Mouse (Mus musculus) kidney, embryonic 15.5 days (tissue): ENCODE measurements at regions not wholly inside any gene's neighbourhood (a gene's known extent, or its start where the extent isn't known, plus 50 kb on each side); places are given as distances from the start of the nearest gene placed in this dataset. TPM values are rescaled to one million over a fixed set of nuclear protein-coding genes. Genes with fewer than 3 reads are reported as not detected.
"Not testable (repeated sequence)": the region's sequence is repeated elsewhere in the genome, so short reads cannot be mapped to it uniquely, and the experiment has no call there.

Experiments
- ATAC-seq: fragments of 200-750 bp; cut with Nextera tagmentation; replicated peaks from 2 replicates; pipeline ENCODE4 v1.8.0; 2017; ENCODE audit warnings: moderate TSS enrichment; ENCODE audit not compliant: low FRiP score
- H3K27ac ChIP-seq: fragments of 300-500 bp; sonication (generic); 2 replicates; pipeline ENCODE4 v1.5.1; 2015; ENCODE audit warnings: mild to moderate bottlenecking, inconsistent platforms
- H3K27me3 ChIP-seq: fragments of 300-500 bp; sonication (generic); 2 replicates; pipeline ENCODE4 v1.6.1; 2015; ENCODE audit warnings: inconsistent platforms
- H3K36me3 ChIP-seq: fragments of 300-500 bp; sonication (generic); 2 replicates; pipeline ENCODE4 v1.6.1; 2015; ENCODE audit warnings: inconsistent platforms
- H3K4me1 ChIP-seq: fragments of 300-500 bp; sonication (generic); 2 replicates; pipeline ENCODE4 v1.6.1; 2015; ENCODE audit warnings: inconsistent platforms
- H3K4me2 ChIP-seq: fragments of 300-500 bp; sonication (generic); 2 replicates; pipeline ENCODE4 v1.6.1; 2015; ENCODE audit warnings: moderate library complexity, mild to moderate bottlenecking, inconsistent platforms
- H3K4me3 ChIP-seq: fragments of 300-500 bp; sonication (generic); replicated peaks from 2 replicates; pipeline ENCODE4 v1.5.1; 2015; ENCODE audit warnings: mild to moderate bottlenecking, inconsistent platforms
- H3K9ac ChIP-seq: fragments of 300-500 bp; sonication (generic); 2 replicates; pipeline ENCODE4 v1.6.1; 2015; ENCODE audit warnings: mild to moderate bottlenecking, inconsistent platforms
- H3K9me3 ChIP-seq: fragments of 300-500 bp; sonication (generic); replicated peaks from 2 replicates; pipeline ENCODE4 v1.6.1; 2016; ENCODE audit warnings: inconsistent platforms
- WGBS: fragments of 180-500 bp; shearing (Covaris S2); methylation state at CpG from one replicate; pipeline ENCODE4 v1.1.7; 2015; ENCODE audit warnings: mixed read lengths; 5-methylcytosine and 5-hydroxymethylcytosine counted together
- microRNA-seq: library from miRNA; unstranded; fragments of <30 nt; microRNA quantifications from one replicate; pipeline ENCODE4, GENCODE M21; 2016

GRCm38 (mm10) chr9:25833295-25833694 lies 351.9 kb downstream of the Eepd1 start:
- ATAC-seq: no peak
- Histone ChIP-seq H3K27me3 (no peaks in the 10 kb centered on the region), H3K4me2 (no peak overlapping the region), H3K9ac (no peak overlapping the region), H3K27ac (no peak overlapping the region), H3K4me3 (no peak overlapping the region), H3K4me1 (no peaks in the 10 kb centered on the region), H3K9me3 (no peaks in the 10 kb centered on the region), H3K36me3 (no peaks in the 10 kb centered on the region)

GRCm38 (mm10) chr9:25849914-25850313 lies 368.6 kb downstream of the Eepd1 start:
- not testable (repeated sequence) for H3K4me2 ChIP-seq, H3K27ac ChIP-seq, H3K4me3 ChIP-seq, ATAC-seq, H3K9me3 ChIP-seq, H3K4me1 ChIP-seq, H3K27me3 ChIP-seq, H3K36me3 ChIP-seq, H3K9ac ChIP-seq
- WGBS: 96% methylated on average over 2 of the region's 2 CpGs

GRCm38 (mm10) chr9:25850608-25851007 lies 369.3 kb downstream of the Eepd1 start:
- 62% methylated on average over 3 of the region's 3 CpGs for WGBS
- not testable (repeated sequence) for H3K9me3 ChIP-seq, H3K4me3 ChIP-seq, H3K9ac ChIP-seq, H3K27ac ChIP-seq, H3K36me3 ChIP-seq, ATAC-seq, H3K4me2 ChIP-seq, H3K27me3 ChIP-seq, H3K4me1 ChIP-seq

- WGBS: 58% methylated on average over 1 of the region's 1 CpGs
- Histone ChIP-seq H3K9me3 (no peaks in the 10 kb centered on the region), H3K4me1 (no peaks in the 10 kb centered on the region), H3K4me3 (no peak overlapping the region), H3K27ac (no peak overlapping the region), H3K27me3 (no peaks in the 10 kb centered on the region), H3K4me2 (no peak overlapping the region), H3K9ac (no peak overlapping the region), H3K36me3 (no peaks in the 10 kb centered on the region)
- ATAC-seq: no peak
Measured at GRCm38 (mm10) chr9:25854545-25854944, 373.2 kb downstream of the Eepd1 start.

GRCm38 (mm10) chr9:25870260-25870659 lies 388.9 kb downstream of the Eepd1 start:
- Histone ChIP-seq H3K9me3 (no peaks in the 10 kb centered on the region), H3K27me3 (no peaks in the 10 kb centered on the region), H3K4me3 (no peak overlapping the region), H3K4me2 (no peak overlapping the region), H3K36me3 (no peaks in the 10 kb centered on the region), H3K9ac (no peak overlapping the region), H3K27ac (no peak overlapping the region), H3K4me1 (no peaks in the 10 kb centered on the region)
- WGBS: 80% methylated on average over 2 of the region's 2 CpGs
- ATAC-seq: no peak

- Histone ChIP-seq H3K4me3 (no peak overlapping the region), H3K4me1 (no peaks in the 10 kb centered on the region), H3K27ac (no peak overlapping the region), H3K36me3 (no peaks in the 10 kb centered on the region), H3K9ac (no peak overlapping the region), H3K27me3 (no peaks in the 10 kb centered on the region), H3K4me2 (no peak overlapping the region), H3K9me3 (no peaks in the 10 kb centered on the region)
- ATAC-seq: no peak
Measured at GRCm38 (mm10) chr9:25896333-25896905, 415.1 kb downstream of the Eepd1 start.

Small RNA genes lying in the stretch of these regions (microRNA-seq; reads per million reads assigned to microRNA genes)
- not detected for gene Gm26190
